Mouse (Mus musculus) mature B cell (primary cell): ENCODE data around the gene Dnah11.

Source experiments
- in situ Hi-C: fragments of 300-500 bp; cut with MboI; formaldehyde crosslinking; loops from 2 replicates; pipeline ENCODE4 v1.14.3; 2019

Gene Dnah11

DNA sequence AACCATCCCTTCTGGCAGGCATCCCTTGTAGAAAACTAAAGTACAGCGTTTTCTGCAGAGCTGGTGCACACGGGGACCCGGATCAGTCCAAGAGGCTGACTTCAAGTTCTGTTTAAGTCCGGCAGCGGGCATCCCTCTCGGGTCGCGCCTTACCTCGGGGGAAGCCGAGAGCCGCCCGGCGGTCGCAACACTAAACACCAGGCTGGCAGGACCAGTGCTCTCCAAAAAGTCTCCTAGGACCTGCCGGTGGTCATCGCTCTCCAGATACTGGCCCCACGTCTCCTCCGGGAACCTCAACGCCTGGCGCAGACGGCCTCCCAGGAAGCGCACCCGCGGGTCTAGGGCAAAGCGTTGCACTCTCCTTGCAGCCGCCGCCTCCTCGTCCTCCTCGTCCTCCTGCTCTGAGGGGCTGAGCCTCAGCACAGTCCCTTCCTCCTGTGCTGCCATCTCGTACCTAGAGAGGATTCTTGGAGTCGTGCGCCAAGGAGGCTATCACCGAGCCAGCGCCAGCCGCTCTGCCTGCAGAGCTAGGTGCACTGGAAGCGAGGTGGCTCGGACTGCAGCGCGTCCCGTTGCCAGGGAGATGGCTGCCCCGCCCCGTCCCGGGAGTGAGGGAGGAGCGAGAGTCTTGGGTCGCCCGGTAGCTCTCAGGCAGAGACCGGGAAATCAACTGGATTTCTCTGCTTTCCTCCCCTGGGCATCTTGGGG, at the start of gene Dnah11:
TSS of gene Dnah11 (minus strand) at position 658 of the 708 bp plus-strand sequence.
- in situ Hi-C loops: no loop called here

DNA sequence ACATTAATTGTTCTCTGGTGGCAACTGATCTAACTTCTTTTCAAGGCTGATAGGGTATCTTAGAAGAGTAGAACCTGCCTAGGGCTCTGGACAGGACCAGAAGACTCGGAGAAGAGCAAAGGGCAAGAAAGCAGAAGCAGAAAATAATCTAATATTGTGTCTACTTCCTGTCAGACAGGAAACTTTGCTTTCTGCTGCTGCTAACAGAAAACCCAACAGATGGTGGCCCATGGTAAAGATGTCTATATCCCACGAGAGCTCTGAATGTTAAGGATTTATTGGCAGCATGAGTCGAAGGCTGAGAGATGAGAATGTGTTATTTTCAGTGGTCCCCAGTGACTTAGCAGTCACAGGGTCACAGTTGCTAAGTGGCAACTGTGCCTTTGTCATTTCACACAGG, 22.3 kb upstream of the Dnah11 start:
- in situ Hi-C loops: no loop called here

DNA sequence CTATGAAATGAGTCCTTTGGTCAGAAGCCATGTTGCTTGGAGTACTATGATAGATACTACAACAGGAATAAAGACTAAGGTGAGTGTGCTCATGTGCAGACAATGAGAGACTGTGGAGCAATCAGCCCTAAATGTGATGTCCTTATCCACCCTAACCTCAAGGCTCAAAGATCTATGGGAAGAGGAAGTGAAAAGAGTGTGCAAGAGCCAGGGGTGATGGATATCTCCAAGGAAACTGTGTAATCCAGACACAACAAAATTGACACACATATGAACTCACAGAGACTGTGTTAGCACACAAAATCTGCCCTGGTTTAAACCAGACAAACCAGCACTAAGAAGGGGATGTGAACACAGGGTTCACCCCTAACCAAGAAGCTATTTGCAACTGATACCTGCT, 21.2 kb upstream of the Dnah11 start:
- in situ Hi-C loops: no loop called here

DNA sequence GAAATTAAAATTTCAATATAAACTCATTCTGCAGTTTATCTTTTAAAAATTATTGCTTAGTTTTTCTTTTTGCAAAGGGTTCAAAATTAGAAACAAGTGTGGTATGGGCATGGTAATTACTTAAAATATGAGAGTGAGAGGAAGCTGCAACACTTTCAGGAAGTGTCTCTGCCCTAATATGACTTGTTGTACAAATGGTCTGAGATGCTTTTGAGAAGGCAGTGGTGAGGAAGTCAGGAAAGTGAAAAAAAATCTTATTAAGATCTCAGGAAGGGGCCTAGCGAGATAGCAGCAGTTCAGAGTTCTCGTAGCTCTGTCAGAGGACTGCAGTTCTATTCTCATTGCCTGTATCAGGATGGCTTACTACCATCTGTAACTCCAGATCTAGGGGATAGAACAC, 13.3 kb upstream of the Dnah11 start:
- in situ Hi-C loops: no loop called here

DNA sequence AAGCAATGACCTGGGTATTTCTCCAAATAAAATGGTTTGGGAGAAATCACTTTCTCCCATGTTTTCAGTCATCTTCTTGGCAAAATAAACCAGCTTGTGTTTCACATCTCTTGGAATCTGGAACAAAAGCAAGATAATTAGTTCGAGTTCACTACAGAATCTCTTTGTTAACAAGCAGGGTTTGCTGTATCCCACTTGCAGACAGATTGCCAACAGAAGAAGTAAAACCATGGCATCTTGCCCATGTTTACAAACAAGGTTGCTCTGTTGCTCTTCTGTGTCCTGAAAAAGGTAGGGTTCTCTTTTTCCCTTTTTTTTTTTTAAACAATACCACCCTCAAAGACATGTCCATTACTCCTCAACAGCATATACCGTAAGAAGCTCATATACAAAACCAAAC, 2.3 kb downstream of the Dnah11 start:
- in situ Hi-C loops: no loop called here

DNA sequence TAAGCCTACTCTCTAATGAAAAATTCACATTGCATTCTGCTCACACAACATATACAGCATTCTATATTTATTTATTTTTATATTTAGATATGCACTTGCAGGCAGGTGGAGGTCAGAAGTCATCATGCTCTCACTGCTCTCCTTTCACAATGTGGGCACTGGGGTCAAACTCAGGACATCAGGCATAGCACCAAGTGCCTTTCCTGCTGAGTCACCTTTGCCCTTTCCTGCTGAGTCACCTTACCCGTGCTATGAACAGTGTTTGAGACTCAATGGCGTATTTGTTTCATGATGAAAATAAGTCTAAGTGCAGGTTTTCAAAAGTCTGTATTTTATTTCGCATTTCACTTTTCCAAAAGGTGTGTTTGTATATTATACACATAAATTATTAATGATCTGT, 9.3 kb downstream of the Dnah11 start:
- in situ Hi-C loops: no loop called here

DNA sequence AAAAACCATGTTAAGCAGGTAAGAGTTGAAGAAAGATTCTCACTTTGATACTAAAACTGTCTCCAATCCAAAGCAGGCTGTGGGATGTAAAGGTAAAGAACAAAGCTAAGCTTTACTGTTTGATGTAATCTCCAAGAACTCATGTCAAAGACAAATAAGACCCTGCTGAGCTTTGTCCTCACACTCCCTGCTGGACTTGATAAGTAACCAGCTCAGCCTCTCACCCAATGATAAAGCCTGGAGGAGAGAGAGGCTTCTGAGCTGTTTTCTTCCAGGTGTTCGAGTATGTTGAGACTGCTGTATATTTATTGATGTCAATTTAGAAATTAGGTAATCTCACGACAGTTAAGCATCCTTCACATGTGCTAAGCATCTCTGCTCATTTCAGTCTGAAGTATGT, 11.2 kb downstream of the Dnah11 start:
- in situ Hi-C loops: no loop called here

DNA sequence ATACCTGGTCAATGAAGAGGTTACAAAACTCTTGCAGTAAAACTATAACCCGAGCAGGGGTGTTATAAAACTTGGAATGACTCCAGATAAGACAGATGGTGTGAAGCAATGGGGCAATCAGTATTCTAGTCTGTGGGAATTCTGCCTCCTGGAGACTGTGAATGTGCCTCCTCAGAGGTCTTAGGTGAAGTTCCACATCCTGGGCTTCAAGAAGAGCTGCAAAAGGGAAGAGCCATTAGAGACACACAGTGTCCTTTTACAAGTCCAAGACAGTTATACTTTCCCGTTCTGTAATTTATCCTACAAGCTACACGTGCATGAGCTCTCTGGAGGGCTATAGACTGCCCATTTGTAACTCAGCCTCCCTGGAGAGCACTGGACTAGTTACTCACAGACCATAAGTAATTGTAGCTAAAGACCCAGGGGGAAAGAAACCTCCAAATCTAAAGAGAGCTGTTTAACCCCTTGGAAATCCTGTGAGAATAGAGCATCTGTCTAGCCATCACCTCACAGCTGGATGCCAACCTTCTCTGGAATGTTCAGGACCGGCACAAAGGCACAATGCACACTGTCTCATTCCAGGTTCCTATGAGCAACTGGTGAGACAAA, 11.9 kb downstream of the Dnah11 start:
- in situ Hi-C loops: no loop called here

DNA sequence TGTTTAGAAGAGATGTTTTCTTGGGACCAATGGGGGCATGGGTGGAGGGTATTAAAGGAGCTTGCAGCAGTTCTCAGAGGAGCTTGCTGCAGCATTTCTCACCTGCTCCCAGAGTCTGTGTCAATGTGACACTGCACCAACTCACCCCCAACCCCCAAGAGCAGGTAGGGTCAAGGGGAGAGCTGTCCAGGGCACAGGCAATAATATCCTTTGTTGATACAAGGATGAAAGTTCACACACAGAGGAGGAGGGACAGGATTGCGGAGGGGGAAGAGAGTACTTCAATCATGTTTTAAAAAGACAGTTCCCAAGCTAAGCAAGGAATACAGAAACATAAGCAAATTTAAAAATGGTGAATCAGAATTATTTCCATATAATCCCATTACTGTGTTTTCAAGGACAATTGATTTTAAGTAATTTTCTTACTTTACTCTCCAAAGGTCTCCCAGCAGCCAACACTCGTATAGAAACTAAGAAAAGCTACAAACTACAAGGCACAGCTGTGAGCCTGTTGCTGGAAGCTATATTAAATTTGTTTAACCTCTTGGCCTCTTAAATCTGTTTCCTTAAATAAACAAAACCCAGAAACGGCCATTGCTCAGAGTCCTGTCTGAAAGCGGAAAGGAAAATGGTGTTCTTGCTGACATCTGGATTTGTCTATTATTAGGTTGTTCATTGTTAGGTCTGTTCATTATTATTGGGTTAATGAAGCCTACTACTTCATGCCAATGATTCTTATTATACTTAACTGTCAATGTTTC, 12.5 kb downstream of the Dnah11 start:
- in situ Hi-C loops: no loop called here

DNA sequence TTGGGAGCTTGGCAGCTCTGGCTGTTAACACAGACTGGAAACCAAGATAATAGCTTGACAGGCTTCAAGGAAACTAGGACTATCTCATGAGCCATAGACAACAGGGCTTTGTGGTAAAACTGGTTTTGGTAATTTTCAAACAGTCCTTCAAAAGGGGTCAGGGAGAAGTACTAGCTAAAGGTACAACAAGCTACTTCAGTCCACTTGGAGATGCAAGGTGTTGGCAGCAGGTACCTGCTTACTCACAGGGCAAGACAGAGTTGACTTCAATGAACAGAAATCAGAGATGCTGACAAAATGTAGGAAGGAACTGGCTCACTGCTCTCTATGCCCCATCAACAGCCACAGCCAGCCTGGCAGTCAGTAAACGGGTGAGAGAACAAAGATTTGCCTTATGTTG, 14.1 kb downstream of the Dnah11 start:
- in situ Hi-C loops: no loop called here

DNA sequence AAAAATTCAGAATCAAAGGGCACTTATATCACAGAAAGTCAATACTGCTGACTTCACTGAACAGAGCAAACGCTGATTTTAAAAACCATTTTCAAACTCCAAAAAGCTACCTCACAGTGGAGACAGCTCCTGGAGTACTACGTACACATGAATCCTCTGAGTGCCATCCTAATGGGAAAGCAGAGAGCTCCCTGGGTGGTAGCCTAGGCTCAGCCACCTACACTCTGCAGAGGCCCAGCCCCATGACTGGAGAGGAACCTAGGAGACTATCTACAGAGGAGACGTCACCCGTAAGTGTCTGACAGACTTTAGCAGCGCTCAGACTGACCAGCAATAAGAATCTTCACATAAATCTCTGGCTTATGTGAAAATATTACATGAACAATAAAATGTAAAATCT, 21.1 kb downstream of the Dnah11 start:
- in situ Hi-C loops: no loop called here

DNA sequence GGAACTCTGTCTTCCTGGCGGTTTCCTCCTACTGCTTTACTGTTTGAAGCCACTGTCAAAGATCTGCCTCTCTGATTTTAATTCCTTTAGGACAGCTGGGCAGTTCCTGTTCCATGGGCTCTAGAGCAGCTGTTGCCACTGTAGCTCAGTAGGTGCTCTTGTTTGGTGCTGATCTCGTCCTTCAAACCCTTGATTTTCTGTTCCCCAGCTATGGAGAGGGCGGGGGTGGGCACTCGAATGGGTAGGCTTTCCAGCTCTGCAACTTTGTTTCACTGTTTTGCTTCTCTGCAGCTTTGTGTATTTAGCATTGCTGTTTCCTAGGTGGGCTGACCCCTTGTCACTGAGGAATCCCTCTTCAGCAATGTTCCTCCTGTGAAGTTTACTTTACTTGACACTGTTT, 34.1 kb downstream of the Dnah11 start:
- in situ Hi-C loops: no loop called here

DNA sequence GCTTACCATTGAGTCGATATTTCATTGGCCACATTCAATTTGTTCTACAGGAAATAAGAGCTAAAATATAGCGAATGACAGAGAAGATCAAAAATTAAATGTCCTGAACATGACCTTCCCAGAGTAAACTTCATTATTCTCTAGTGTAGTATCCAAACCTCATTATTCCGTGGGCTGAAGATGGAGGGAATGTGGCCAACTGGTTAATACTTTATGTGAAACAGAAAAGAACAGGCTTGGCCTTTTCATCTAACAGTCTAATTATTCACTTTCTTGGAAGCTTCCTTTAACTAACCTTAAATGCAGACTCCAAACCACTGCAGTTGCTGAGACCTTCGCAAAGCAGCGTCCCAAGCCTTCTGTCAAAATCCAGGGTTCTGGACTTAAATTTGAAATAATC, 41.9 kb downstream of the Dnah11 start:
- in situ Hi-C loops: no loop called here

DNA sequence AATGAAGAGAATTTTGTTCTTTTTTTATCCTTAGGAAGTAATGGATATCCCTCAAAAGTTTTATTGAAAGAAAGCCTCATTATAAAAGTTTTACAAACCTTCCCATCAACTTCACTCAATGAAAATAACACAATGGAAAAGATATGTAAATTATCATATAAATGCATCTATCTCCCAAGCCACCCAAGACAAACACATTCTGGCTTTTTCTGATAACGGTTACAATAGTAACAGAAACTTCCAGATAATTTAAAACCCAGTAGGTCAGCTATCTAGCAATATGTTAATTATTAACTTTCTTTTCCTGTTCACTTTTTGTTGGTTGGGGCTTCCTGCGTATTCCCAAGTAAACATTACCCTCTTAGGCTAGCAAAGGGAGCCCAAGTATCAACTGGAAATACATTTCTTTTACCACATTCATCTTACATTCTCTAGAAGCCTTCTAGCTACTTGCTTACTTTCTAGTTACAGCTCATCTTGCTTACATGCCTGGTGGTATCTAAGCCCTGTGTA, 51.3 kb downstream of the Dnah11 start:
- in situ Hi-C loops: no loop called here

DNA sequence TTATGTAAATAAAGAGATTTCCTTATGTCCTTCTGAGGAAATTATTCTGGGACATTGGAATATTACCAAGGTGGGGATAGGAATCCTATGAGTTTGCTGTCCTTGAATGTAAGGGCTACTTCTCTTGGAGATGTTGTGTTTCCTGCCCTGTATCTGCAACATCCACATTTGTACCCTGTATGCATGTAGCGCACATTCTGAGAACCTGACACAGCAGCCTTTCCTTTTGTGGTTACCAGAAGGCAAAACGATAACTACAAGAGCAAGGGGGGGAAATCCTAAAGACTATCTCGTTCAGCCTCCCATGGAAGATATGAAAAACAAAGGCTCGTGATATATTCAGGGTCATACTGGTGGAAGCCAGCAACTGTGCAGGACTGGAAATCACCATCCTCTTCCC, 70.7 kb downstream of the Dnah11 start:
- in situ Hi-C loops: no loop called here

DNA sequence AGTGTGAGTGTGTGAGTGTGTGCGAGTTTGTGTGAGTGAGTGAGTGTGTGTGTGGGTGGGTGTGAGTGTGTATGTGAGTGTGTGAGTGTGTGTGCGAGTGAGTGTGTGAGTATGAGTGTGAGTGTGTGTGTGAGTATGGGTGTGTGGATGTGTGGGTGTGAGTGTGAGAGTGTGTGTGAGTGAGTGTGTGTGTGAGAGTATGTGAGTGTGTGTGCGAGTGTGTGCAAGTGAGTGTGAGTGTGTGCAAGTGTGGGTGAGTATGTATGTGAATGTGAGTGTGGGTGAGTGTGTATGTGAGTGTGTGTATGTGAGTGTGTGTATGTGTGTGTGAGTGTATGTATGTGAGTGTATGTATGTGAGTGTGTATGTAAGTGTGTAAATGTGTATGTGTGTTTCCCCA, 79.2 kb downstream of the Dnah11 start:
- in situ Hi-C loops: no loop called here

DNA sequence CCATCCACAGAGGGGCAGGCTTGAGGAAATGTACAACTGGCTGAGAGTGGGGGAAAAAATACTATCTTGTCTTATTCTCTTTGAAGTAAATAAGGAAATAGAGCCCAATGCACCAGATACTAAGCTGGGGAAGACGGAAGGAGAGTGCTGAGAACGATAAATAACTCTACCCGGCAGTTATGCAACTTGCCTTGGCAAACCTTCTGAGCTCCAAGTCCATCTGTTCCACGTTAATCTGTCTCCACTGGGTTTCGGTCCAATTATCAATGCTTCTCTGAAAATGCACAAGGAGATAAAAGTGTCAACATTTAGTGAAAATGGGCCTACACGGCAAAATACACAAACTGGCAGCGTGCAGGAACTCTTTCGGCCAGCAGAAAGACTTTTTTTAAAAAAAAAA, 86.2 kb downstream of the Dnah11 start:
- in situ Hi-C loops: no loop called here

DNA sequence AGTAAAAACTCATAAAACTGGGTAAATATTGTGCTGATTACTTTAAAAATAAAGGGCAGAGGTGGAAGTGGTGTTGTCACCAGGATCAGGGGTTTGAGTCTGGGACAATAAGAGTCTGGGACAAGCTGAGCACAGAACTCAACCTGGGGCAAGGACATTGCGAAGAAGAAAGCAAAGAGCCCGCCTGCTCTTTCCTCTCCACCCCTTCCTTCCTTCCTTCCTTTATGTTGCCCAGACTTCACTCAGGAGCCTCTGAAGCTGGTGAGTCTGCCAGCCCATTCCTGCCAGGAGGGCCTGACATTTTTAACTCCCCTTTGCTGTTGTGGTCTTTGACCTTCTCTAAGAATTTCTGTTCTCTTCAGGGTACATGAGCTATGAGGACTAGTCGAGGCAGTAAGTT, 86.9 kb downstream of the Dnah11 start:
- in situ Hi-C loops: no loop called here

DNA sequence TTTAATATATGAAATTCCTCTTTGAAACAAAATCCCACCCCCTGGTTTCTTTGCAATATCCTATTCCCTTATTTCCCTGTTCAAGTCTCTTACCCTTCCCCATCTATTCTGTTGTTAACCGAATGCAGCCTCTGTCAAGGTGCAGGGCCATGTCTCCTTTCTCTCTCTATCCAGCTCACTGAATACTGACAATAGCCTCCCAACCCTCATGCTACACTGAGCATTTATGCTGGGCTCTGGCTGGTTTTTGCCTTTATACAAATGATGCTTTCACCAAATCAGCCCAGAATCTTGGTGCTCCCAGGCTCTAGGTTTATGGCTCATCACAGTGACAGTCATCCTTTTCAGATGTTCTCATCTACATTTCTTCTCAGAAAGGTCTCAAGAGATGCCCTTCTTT, 91.1 kb downstream of the Dnah11 start:
- in situ Hi-C loops: no loop called here

DNA sequence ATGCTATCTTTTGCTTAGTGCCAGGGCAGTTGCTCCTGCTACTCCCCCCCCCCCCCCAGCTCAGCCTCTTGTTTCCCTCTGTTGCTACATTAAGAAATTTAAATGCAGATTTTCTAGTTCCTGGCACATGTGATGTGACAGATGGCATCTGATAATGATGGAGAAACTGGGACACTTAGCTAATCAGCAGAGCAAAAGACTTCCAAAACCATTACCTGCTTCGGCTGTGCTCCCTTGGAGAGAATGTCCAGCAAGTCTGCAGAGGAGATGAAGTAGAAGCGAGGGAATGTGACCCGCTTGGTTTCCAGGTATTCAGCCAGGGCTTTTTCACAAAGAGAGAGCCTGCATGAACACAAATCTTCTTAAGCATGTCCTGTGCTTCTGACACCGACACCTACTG, 94.3 kb downstream of the Dnah11 start:
- in situ Hi-C loops: no loop called here

DNA sequence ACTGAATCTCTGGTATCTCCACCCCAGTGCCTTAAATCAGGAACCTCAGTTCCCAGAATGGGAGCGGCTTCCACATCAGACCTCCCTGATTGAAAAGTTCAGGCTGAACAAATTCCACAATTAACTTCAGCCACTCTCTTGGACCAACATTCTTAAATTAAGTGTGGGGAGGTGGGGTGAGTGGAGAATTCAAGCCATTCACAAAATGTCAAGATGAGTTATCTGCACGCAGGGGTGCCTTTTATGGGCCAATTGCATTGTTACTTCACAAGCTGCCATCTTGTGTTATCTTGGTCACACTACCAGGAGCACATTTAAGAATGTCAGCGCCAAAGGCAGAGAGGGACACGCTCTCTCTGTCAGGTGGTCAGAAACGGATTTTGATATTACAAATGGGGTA, 99.1 kb downstream of the Dnah11 start:
- in situ Hi-C loops: no loop called here

DNA sequence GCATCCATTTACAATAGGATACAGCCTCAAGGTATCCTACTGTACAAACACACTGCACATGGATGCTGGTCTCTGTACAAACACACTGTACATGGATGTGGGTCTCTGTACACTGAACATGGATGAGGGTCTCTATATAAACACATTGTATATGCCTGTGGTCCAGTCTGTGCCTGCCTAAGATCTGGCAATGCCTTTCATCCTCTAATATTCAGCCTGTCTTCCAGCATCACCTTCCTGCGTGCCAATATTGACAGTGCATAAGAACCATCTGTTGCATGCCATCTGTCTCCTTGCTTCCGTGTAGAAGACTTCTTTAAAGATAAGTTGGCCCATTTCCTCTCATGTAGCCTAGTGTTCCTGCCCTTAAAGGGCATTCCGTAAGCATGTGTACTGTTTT, 100.6 kb downstream of the Dnah11 start:
- in situ Hi-C loops: no loop called here

DNA sequence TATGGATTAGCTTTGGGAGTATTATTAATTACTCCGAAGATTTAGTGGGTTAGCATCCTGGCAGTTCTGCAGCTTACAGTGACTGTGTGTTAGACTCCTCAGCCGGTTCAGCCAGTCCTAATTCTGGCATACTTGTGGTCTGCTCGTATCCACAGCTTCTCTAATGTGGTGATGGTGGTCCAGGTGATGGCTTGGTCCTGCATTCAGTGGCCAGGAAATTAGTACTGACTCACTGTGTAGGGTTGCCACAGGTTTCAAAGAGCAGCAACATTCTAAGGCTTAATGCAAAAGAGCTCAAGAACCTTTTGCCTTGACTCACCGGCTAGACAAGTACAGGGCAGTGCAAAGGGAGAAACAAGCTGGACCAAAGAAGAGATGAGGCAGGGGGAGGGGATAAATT, 103.9 kb downstream of the Dnah11 start:
- in situ Hi-C loops: no loop called here
